Mouse (Mus musculus) C2C12 (cell line): ENCODE measurements at regions not wholly inside any gene's neighbourhood (a gene's known extent, or its start where the extent isn't known, plus 50 kb on each side); places are given as distances from the start of the nearest gene placed in this dataset.

Experiments used
- CEBPB ChIP-seq: IDR thresholded peaks from one replicate; pipeline ENCODE4 v1.6.1; 2011; ENCODE audit warnings: low read depth, mild to moderate bottlenecking, control low read depth, moderate library complexity
- CTCF ChIP-seq: IDR thresholded peaks from one replicate; pipeline ENCODE4 v1.5.1; 2011; ENCODE audit not compliant: control insufficient read depth, insufficient read depth, insufficient read length
- FOSL1 ChIP-seq: IDR thresholded peaks from one replicate; pipeline ENCODE4 v1.8.0; 2011; ENCODE audit warnings: mild to moderate bottlenecking, low read length; ENCODE audit not compliant: poor library complexity, insufficient read depth, severe bottlenecking
- MAX ChIP-seq: IDR thresholded peaks from one replicate; pipeline ENCODE4 v1.6.1; 2011; ENCODE audit warnings: mild to moderate bottlenecking, control low read depth
- MYOD1 ChIP-seq: IDR thresholded peaks from one replicate; pipeline ENCODE4 v1.6.1; 2011; ENCODE audit warnings: low read depth; ENCODE audit not compliant: control insufficient read depth, insufficient read length
- MYOG ChIP-seq: IDR thresholded peaks from one replicate; pipeline ENCODE4 v1.6.1; 2011; ENCODE audit not compliant: control insufficient read depth, insufficient read length; ENCODE audit errors: extremely low read depth
- USF1 ChIP-seq: IDR thresholded peaks from one replicate; pipeline ENCODE4 v1.6.1; 2011; ENCODE audit warnings: low read depth, mild to moderate bottlenecking, control low read depth, moderate library complexity

DNA sequence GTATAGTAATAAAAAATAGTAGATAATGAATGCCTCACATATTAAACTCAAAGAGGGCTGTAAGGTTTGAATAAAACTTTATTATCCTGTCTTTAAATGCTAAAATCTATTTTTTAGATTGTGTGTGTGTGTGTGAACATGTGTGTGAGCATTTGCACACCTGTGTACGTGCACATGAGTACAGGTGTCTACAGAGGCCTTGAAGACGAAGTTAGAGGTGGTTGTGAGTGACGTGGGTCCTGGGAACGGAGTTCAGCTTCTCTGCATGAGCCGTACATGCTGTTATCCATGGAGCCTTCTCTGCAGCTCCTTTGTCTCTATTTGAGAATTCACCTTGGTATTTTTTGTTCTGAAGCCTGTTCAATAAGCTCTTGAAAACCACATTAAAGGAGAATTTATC is 129.8 kb upstream of the Hmgn3 start:
- TF ChIP-seq USF1 (no peak), CTCF (no peak), CEBPB (no peak), MYOG (no peak), MAX (no peak), MYOD1 (no peak), FOSL1 (no peak)
